Mouse (Mus musculus): ENCODE measurements around the gene Spast. TPM values are rescaled to one million over a fixed set of nuclear protein-coding genes. Genes with fewer than 3 reads are reported as not detected.

The Spast gene
- polyA plus RNA-seq, 1 experiment from 2014 or later = 12.6 TPM

- H3K9ac ChIP-seq = no peak overlapping the region
- no peak; the same call in 1 of the 2 replicates for ATAC-seq (replicated peaks; ENCODE audit: insufficient number of reproducible peaks, insufficient read depth, low FRiP score, low read depth)
- H3K4me1 ChIP-seq (replicated peaks) = peaks cover 10% of the 10 kb centered on the region
- H3K36me3 ChIP-seq = no peaks in the 10 kb centered on the region
- H3K27me3 ChIP-seq = no peaks in the 10 kb centered on the region
- H3K4me3 ChIP-seq = no peak overlapping the region
- H3K27ac ChIP-seq = no peak overlapping the region
- 68% methylated on average over 13 of the region's 13 CpGs for WGBS
- no peak overlapping the region for H3K4me2 ChIP-seq
- H3K9me3 ChIP-seq (replicated peaks) = no peaks in the 10 kb centered on the region
These were observed 92.7 kb downstream of the Spast start for GRCm38 (mm10) chr17:74431481-74431880.

DNA sequence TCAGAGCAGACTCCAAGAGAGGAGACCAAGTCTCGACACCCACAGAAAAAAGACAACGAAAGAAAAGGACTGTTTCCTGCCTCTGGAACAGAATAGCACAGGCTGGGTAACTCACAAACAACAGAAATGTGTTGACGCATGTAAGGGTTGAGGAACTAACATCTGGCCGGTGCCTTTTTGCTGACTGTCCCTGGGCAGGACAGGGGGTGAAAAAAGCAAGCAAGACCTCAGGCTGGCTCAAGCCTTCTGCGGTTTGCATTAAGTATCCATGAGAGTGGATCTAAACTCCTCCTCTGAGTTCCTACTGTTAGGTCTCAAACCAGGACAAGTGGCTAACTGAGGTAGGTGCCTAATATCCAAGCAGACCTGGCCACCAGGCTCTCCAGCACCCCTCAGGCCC, 93.8 kb downstream of the Spast start:
- H3K9ac ChIP-seq = no peak overlapping the region
- no peak overlapping the region for H3K4me2 ChIP-seq
- H3K9me3 ChIP-seq (replicated peaks) = no peaks in the 10 kb centered on the region
- no peaks in the 10 kb centered on the region for H3K27me3 ChIP-seq
- H3K4me3 ChIP-seq = no peak overlapping the region
- 61% methylated on average over 5 of the region's 5 CpGs for WGBS
- H3K36me3 ChIP-seq = no peaks in the 10 kb centered on the region
- H3K4me1 ChIP-seq (replicated peaks) = peaks cover 10% of the 10 kb centered on the region
- H3K27ac ChIP-seq = no peak overlapping the region
- no peak for ATAC-seq (replicated peaks; ENCODE audit: insufficient number of reproducible peaks, insufficient read depth, low FRiP score, low read depth)

GRCm38 (mm10) chr17:74437762-74438161, 99.0 kb downstream of the Spast start:
- no peak for ATAC-seq (replicated peaks; ENCODE audit: insufficient number of reproducible peaks, insufficient read depth, low FRiP score, low read depth)
- no peak overlapping the region for H3K9ac ChIP-seq
- H3K27me3 ChIP-seq = no peaks in the 10 kb centered on the region
- WGBS = 83% methylated on average over 9 of the region's 9 CpGs
- no peak overlapping the region for H3K4me3 ChIP-seq
- no peak overlapping the region for H3K4me2 ChIP-seq
- no peaks in the 10 kb centered on the region for H3K36me3 ChIP-seq
- no peaks in the 10 kb centered on the region for H3K9me3 ChIP-seq (replicated peaks)
- no peaks in the 10 kb centered on the region for H3K4me1 ChIP-seq (replicated peaks)
- H3K27ac ChIP-seq = no peak overlapping the region

DNA sequence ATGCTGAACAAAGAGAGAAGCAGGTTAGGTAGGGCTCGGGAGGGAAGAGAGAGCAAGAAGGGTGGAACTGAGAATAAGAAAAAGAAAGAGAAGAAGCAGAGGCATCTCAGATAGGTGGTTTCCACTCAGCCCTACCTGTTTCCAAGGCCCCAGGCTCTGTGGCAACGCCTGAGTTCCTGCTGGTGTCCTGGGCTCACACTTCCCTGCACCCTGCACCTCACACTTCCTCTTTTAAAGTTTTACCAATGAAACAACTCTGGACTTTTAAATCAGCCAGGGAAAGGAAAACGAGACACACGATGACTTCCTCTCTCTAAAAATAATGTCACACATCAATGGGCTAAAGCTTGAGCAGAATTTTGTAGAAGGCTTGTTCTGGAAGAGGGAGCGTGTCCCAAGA, 101.7 kb downstream of the Spast start:
- 60% methylated on average over 5 of the region's 5 CpGs for WGBS
- H3K4me2 ChIP-seq = no peak overlapping the region
- no peak overlapping the region for H3K27ac ChIP-seq
- H3K36me3 ChIP-seq = no peaks in the 10 kb centered on the region
- no peaks in the 10 kb centered on the region for H3K9me3 ChIP-seq (replicated peaks)
- H3K4me1 ChIP-seq (replicated peaks) = no peaks in the 10 kb centered on the region
- no peaks in the 10 kb centered on the region for H3K27me3 ChIP-seq
- no peak overlapping the region for H3K9ac ChIP-seq
- no peak overlapping the region for H3K4me3 ChIP-seq
- no peak for ATAC-seq (replicated peaks; ENCODE audit: insufficient number of reproducible peaks, insufficient read depth, low FRiP score, low read depth)

Other genes starting within 250 kb of the Spast start
- 59.8 and 64.1 TPM in 2 replicates for gene Memo1, start 43.5 kb upstream of the Spast start, polyA plus RNA-seq (2015; fragmentation: Nextera tagmentation; extraction: Ambion mirVana)
- gene Dpy30, start 15.0 kb upstream of the Spast start, polyA plus RNA-seq (2015; fragmentation: Nextera tagmentation; extraction: Ambion mirVana) = 156 and 195 TPM in 2 replicates
- gene Slc30a6, start 56.6 kb downstream of the Spast start, polyA plus RNA-seq (2015; fragmentation: Nextera tagmentation; extraction: Ambion mirVana) = 23.7 and 28.6 TPM in 2 replicates
- gene Nlrc4, start 120.2 kb downstream of the Spast start, polyA plus RNA-seq (2015; fragmentation: Nextera tagmentation; extraction: Ambion mirVana) = 0.10 and 0.15 TPM in 2 replicates
- gene Yipf4, start 150.5 kb downstream of the Spast start, polyA plus RNA-seq (2015; fragmentation: Nextera tagmentation; extraction: Ambion mirVana) = 50.1 and 63.8 TPM in 2 replicates
- 51.0 and 61.8 TPM in 2 replicates for gene Birc6, start 189.3 kb downstream of the Spast start, polyA plus RNA-seq (2015; fragmentation: Nextera tagmentation; extraction: Ambion mirVana)